Mouse (Mus musculus) CD4-positive, CD25-positive, alpha-beta regulatory T cell, adult 2 months (primary cell): ENCODE measurements at regions not wholly inside any gene's neighbourhood (a gene's known extent, or its start where the extent isn't known, plus 50 kb on each side); places are given as distances from the start of the nearest gene placed in this dataset.

Source experiments
- DNase-seq: peaks from one replicate; pipeline ENCODE4 v3.0.0-alpha.2; 2012; ENCODE audit warnings: low read depth, low spot score

GRCm38 (mm10) chr19:56039091-56040004, 247.6 kb upstream of the Habp2 start:
- no peak for DNase-seq

DNA sequence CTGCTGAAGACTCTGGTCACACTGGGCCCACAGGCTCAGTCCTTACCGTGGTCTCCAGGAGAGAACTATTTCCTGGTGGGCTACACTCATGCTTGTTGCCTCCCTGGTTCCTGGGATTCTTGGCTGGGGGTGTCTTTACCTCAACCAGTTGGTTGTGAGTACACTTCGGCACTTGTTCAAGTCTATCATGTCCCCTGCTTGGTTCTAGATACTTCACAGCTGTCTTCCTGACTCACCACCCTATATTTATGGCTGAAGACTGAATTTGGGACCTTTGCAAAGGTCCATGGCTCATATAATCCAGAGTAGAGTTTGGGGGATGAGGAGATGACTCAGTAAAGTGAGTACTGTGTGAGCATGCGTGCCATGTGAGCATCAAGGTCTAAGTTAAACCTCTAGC, 245.0 kb upstream of the Habp2 start:
- no peak for DNase-seq

DNA sequence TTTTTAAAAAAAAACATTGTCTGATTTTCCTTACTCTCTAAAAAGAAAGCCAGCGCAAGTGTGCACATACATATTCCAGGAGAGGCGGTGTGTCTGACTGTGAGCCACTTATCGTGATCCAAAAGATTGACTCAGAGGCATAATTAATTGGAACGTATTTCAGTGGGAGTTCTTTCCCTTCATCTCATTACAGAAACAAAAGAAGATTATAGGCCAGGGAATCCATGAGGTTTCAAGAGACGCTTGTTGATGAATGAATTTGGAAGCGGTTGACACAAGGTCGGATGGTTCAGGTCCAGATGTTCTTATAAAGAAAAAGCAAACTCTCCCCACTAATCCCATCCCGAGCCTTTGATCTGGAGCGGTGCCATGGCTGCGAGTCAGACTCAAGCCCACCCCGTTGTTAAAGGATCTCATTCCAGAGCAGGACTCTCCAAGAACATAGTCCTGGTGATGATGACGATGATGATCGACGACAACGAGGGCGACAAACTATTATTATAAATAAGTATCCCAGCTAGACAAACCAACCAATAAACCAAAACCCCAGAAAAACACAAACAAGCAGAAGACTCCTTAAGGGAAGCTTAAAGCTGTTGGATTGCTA, 240.1 kb upstream of the Habp2 start:
- DNase-seq = no peak

DNA sequence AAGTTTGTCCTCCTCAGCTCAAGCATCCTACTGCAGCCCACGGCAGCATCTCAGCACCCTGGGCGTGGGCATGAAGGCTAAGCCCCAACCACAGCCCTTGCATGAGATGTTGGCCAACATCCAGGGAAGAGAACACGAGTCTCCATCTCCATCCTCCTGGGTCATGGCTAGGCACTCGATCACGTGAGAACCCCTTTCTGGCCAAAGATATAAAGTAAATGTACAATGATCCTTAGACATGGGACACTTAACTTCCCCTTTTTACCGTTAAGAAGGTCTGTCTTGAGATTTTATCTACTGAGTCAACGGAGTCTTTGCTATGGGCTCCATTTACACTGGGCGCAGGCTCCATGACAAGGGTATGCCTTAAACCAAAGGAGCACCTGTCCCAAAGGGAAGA, 232.8 kb upstream of the Habp2 start:
- no peak for DNase-seq

DNA sequence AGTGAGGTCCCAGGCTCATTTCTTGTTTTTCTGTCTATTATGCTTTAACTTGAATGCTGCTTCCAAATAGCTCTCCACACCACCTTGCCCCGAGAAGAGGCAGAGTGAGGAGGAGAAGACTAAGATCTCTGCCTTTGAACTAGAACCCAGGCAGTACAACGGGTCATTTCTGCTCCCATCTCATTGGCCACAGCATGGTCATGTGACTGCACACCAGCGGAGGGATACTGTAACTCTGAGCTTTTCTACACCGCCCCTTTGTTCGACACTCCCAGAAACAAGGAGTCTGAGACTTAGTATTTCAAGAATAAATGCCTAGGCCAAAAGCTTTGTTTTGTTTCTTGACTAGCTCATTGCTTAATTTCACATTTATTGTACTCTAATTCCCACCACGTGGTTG, 230.5 kb upstream of the Habp2 start:
- DNase-seq = no peak

DNA sequence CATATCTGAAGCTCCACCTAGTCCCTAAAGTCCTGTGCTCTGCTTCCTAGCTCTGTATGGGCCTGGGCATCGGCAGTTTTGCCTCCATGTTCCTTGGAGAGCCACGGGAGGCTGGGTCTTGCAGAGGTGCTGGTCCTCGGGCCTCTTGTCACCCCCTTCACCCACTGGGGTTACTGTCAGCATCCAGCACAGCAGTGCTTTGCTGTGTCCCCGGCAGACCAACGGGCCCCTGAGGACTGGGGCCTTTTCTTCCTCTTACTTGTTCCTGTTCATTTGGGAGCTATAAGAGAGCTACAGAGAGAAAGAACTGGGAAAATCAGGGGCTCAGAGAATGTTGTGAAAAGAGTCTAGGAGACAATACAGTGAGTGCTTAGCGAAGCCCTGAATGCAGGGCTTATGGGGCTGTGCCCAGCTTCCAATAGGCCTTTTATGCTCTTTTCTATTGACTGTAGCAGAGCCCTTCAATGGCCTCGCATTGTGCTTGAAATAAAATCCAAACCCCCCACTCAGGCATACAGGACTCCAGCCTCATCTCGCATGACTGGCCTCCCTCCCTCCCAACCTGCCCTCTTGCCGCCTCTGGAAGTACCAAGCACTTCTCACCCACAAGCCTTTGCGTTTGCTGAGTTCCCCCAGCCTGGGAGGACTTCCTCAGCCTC, 224.9 kb upstream of the Habp2 start:
- no peak for DNase-seq

- DNase-seq = no peak
Observed at GRCm38 (mm10) chr19:56063099-56063498, 223.8 kb upstream of the Habp2 start.

GRCm38 (mm10) chr19:56065730-56066129, 221.2 kb upstream of the Habp2 start:
- DNase-seq = no peak

DNA sequence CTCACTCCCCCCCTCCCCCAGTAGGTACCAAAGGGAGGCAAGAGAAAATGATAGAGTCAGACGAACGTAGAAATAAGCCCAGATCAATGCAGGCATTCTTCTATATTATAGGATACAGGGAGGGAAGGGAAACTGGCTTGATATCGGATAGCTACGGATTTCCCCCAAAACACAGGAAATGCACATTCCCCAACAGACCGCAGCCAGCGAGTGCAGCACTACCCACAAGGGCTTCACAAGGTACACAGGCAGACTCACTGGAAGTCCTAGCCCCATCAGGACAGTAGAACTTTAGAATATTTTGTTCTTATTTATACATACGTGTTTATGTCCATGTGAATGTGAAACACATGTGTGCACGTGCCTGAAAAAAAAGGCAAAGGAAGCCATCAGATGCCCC, 218.8 kb upstream of the Habp2 start:
- peak; percentile 13 for DNase-seq

DNA sequence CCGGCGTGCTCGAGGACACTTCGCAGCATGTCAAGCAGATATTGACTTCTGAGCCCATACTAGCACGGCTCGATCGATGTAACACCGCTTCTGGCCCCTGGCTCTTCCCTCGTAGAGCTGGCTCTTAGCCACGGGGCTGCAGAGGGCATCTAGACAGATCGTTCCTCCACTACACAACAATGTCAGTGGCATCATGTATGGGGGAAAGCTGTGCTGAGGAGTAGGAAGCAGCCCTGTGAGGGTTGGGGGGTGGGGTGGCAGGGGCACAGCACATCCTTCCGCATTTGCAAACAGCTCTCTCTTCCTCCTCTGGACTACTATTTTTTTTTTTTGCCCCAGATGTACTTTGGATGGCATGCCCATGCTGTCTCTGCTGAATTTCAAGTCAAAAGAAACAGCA, 218.1 kb upstream of the Habp2 start:
- DNase-seq = peak; percentile 38

GRCm38 (mm10) chr19:56069266-56069665, 217.7 kb upstream of the Habp2 start:
- DNase-seq = no peak

DNA sequence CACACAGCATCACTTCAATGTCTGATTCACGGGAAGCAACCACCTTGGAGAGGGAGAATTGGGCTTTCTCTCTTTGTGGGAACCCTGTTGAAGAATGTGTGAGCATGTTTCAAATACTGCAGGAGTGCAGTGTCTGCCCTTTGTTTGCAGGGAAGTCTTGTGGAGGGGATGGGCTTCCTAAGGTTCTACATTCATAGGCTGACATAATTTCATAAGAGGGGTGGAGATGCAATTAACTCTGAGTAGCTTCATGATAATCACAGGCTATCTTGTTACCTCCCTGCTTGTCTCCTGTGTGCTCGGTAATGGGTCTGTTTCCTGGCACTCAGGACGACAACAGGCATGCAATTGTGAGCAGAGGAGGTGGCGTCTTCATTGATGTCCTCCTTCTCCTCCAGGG, 215.6 kb upstream of the Habp2 start:
- DNase-seq = no peak

- DNase-seq = no peak
Observed at GRCm38 (mm10) chr19:56076128-56076527, 210.8 kb upstream of the Habp2 start.

GRCm38 (mm10) chr19:56077491-56077890, 209.4 kb upstream of the Habp2 start:
- no peak for DNase-seq

DNA sequence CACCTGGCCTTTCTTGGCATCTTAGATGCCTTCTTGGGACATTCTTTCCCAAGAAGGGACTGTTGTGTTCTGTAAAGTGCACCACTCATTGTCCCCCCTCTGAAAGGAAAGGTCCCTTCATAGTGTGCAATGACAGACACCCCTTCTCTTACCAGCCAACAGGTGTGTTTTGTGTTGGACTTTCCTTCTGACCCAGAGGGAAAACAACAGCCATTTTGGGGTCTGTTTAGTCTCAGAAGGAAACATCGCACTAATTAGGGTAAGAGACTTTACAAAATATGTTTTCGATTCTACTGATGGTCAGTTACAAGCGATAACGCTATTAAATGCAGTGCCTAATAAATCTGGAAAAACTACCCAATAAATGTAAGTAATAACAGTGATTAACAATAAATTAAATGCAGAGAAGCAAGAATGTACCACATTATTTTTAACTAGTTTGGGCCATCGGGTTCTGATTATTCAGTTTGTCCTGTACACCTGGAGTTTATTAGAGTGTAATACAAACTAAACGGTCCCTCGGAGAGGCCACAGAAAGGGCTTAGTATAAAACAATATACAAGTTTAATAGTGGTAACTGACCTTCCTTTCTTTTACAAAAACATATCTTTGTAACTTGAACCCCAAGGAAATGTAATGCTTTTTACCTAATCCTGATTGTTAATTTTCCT, 200.4 kb upstream of the Habp2 start:
- DNase-seq = no peak

GRCm38 (mm10) chr19:56087127-56087526, 199.8 kb upstream of the Habp2 start:
- DNase-seq = no peak

DNA sequence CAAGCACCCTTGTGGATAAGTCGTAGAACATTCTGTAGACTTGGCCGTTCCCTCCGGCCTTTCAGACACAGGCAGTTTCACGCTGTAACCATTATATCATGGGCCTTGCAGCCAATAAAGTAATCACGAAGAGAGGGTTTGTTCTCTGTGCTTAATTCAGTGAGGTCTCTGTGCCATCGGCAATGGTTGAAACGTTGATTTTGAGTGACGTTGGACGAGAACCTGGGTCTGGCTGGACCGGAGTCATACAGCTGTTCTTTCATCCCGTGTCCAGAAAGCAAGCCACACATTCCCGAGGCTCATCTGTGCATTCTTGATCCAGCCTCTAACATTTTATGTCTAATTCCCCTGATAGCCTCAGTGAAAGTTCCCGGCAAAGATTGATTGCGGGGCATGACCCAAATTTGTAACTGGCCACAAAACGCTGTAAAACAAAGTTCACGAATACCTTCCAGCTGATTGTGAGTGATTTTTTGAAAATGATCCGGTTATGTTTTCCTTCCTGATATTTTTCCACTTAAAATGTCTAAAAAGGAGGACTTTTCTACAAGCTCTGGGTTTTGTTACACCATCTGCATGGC, 197.1 kb upstream of the Habp2 start:
- DNase-seq = no peak

GRCm38 (mm10) chr19:56091581-56091980, 195.4 kb upstream of the Habp2 start:
- DNase-seq = no peak

DNA sequence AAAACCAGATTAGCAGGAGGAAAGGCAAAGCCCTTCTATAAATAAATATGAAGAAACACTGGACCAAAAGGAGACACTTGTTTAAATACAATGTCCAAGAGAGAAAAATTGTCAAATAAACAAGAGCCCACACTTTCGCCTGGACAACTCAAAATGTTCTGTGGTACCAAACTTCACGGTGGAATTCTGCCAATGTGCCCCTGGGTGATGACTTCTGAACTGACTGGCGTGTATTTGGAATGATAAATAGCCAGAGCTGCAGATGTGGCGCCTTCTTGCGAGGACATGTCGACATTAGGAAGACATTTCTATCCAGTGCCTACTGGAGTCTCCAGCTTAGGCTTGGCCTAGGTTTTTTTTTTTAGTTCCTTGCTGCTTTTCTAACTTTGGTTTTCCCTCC, 191.1 kb upstream of the Habp2 start:
- no peak for DNase-seq

DNA sequence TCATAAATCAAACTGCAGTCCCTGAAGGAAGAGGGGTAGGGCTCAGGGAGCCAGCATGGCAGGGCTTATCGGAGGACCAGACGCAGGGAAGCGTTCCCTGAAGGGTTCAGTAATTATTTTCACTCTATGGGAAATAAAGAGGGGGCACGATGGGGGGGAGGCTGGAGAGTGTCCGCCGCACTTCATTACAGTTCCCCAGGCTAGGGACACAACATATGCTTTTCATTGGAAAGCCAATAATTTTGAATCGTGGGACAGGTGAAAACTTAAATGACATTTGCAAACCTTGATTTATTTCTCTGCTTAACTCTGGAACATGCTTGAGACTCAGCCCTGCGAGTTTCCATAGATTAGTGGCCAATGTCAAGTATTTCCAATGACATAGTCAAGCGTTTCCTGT, 187.2 kb upstream of the Habp2 start:
- DNase-seq = no peak

- no peak for DNase-seq
Observed at GRCm38 (mm10) chr19:56100131-56100872, 186.6 kb upstream of the Habp2 start.
